Mouse (Mus musculus) heart, embryonic 15.5 days (tissue): Measurements from ENCODE around the gene Ptgfrn. TPM values are rescaled to one million over a fixed set of nuclear protein-coding genes. Genes with fewer than 3 reads are reported as not detected.
A peak's percentile ranks its signal among the peaks of the same experiment; 100 is the strongest.

Experiments used
- ATAC-seq: fragments of 200-750 bp; cut with Nextera tagmentation; replicated peaks from 2 replicates; pipeline ENCODE4 v1.8.0; 2017; ENCODE audit warnings: low read depth, moderate TSS enrichment; ENCODE audit not compliant: insufficient number of reproducible peaks, insufficient read depth, low FRiP score
- H3K27ac ChIP-seq: fragments of 300-500 bp; sonication (generic); 2 replicates; pipeline ENCODE4 v1.5.1; 2015; ENCODE audit warnings: mild to moderate bottlenecking, inconsistent platforms
- H3K27me3 ChIP-seq: fragments of 300-500 bp; sonication (generic); 2 replicates; pipeline ENCODE4 v1.6.1; 2015; ENCODE audit warnings: inconsistent platforms
- H3K36me3 ChIP-seq: fragments of 300-500 bp; sonication (generic); 2 replicates; pipeline ENCODE4 v1.6.1; 2015; ENCODE audit warnings: mild to moderate bottlenecking, inconsistent platforms
- H3K4me1 ChIP-seq: fragments of 300-500 bp; sonication (generic); replicated peaks from 2 replicates; pipeline ENCODE4 v1.6.1; 2015; ENCODE audit warnings: inconsistent platforms
- H3K4me2 ChIP-seq: fragments of 300-500 bp; sonication (generic); 2 replicates; pipeline ENCODE4 v1.6.1; 2015; ENCODE audit warnings: inconsistent platforms, mild to moderate bottlenecking, moderate library complexity
- H3K4me3 ChIP-seq: fragments of 300-500 bp; sonication (generic); 2 replicates; pipeline ENCODE4 v1.5.1; 2015; ENCODE audit warnings: mild to moderate bottlenecking, inconsistent platforms
- H3K9ac ChIP-seq: fragments of 300-500 bp; sonication (generic); 2 replicates; pipeline ENCODE4 v1.6.1; 2015; ENCODE audit warnings: mild to moderate bottlenecking, inconsistent platforms
- H3K9me3 ChIP-seq: fragments of 300-500 bp; sonication (generic); replicated peaks from 2 replicates; pipeline ENCODE4 v1.6.1; 2016; ENCODE audit warnings: inconsistent platforms
- WGBS: fragments of 180-500 bp; shearing (Covaris S2); methylation state at CpG from one replicate; pipeline ENCODE4 v1.1.7; 2015; ENCODE audit warnings: mixed read lengths; 5-methylcytosine and 5-hydroxymethylcytosine counted together
- polyA plus RNA-seq: library from polyadenylated mRNA; unstranded; fragments of >200 nt; fragmentation: Nextera tagmentation; extraction: Ambion mirVana; gene quantifications from 2 replicates; pipeline ENCODE4 v1.2.1, GENCODE M21; 2015

The Ptgfrn gene
- polyA plus RNA-seq, 1 experiment from 2014 or later = 5.7 TPM

DNA sequence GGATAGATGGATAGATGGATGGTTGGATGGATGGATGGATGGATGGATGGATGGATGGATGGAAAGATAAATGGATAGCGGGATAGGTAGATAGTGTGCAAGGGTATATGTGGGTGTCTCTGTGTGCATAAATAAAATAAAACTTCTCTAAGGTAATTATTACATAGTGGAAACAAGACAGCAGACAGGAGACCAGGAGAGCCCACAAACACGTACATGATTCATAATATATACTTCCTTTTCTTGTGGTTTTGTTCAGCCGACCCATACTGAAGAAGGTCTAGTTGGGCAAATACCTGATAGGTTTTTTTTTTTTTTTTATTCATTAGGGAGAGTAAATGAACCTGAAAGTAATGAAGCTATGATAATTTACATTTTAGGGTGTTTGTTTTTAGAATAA is 96.5 kb downstream of the Ptgfrn start:
- 87% methylated on average over 3 of the region's 3 CpGs for WGBS

DNA sequence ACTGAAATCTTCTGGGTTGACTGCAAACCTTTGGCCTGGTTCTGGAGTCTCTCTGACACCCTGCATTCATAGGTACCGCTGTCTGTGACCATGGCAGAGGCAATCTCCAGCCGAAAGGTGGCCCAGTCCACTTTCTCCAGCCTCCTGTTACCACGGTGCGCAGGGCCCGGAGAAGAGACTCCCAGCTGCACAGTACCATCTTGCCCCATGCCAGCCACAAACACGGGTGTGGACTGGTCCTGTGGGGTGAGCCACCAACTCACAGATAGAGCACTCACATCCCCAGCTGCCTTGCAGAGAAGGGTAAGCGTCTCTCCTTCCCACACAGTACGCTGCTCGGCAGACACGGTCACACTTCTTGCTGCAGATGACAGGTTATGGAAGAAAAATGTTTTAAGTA is 97.1 kb downstream of the Ptgfrn start:
- H3K4me2 ChIP-seq = no peak overlapping the region
- H3K27me3 ChIP-seq = no peaks in the 10 kb centered on the region
- H3K4me3 ChIP-seq = no peak overlapping the region
- no peaks in the 10 kb centered on the region for H3K9me3 ChIP-seq
- H3K4me1 ChIP-seq = peaks cover 30% of the 10 kb centered on the region
- no peak overlapping the region for H3K27ac ChIP-seq
- no peaks in the 10 kb centered on the region for H3K36me3 ChIP-seq
- 89% methylated on average over 10 of the region's 10 CpGs for WGBS
- ATAC-seq = no peak
- H3K9ac ChIP-seq = no peak overlapping the region

More for the DNA sequence above, 96.5 kb downstream of the Ptgfrn start:
- H3K9me3 ChIP-seq = no peaks in the 10 kb centered on the region
- no peak overlapping the region for H3K27ac ChIP-seq
- H3K4me3 ChIP-seq = no peak overlapping the region
- no peaks in the 10 kb centered on the region for H3K27me3 ChIP-seq
- no peak for ATAC-seq
- H3K4me1 ChIP-seq = peaks cover 30% of the 10 kb centered on the region
- H3K9ac ChIP-seq = no peak overlapping the region
- no peak overlapping the region for H3K4me2 ChIP-seq
- no peaks in the 10 kb centered on the region for H3K36me3 ChIP-seq

DNA sequence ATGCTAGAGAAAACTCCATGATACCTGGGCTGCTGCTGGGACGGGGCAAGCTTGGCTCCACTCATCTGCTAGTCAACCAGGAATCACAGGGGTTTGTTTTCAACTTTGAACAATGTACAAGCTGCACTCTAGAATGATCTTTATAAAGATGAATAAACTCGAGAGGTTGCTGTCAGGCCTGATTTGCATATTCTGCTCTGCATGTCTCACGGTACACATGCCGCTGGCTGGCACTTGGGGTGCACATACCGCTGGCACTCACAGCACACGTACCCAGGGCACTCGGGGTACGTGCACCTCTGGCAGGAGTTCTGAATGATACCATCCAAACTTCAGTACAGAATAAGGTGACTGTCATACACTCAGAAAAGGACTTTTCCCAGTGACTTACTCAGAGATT is 97.5 kb downstream of the Ptgfrn start:
- peaks cover 30% of the 10 kb centered on the region for H3K4me1 ChIP-seq
- H3K27me3 ChIP-seq = no peaks in the 10 kb centered on the region
- no peak overlapping the region for H3K4me2 ChIP-seq
- ATAC-seq = no peak
- WGBS = 78% methylated on average over 8 of the region's 8 CpGs
- no peak overlapping the region for H3K9ac ChIP-seq
- no peaks in the 10 kb centered on the region for H3K36me3 ChIP-seq
- H3K9me3 ChIP-seq = no peaks in the 10 kb centered on the region
- no peak overlapping the region for H3K4me3 ChIP-seq
- peak overlapping the region; percentile 48 for H3K27ac ChIP-seq

DNA sequence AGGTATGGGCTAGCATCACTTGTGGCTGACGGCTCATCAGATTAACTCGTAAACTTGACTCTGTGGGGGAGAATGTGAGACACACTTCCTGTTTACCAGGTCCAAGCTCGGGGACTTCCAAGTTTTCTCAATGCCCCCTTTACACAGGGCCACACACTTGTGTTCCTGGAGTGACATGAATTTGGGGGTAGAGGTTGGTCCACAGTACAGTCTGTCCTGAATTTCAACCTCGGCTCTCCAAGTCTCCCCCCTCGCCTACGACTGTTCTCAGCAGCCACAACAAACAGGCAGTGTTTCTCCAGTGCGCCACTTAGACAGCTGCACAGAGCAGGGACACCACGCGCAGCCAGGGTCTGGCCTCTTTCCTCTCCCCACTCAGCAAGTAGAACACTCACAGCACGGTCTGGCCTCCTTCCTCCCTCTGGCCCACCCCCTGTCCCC is 97.9 kb downstream of the Ptgfrn start:
- no peaks in the 10 kb centered on the region for H3K27me3 ChIP-seq
- H3K36me3 ChIP-seq = no peaks in the 10 kb centered on the region
- peak; percentile 87 for ATAC-seq
- no peak overlapping the region for H3K9ac ChIP-seq
- H3K4me1 ChIP-seq = peaks cover 30% of the 10 kb centered on the region
- H3K9me3 ChIP-seq = no peaks in the 10 kb centered on the region
- no peak overlapping the region for H3K4me2 ChIP-seq
- 34% methylated on average over 10 of the region's 10 CpGs for WGBS
- peak overlapping the region; percentile 48 for H3K27ac ChIP-seq
- no peak overlapping the region for H3K4me3 ChIP-seq

DNA sequence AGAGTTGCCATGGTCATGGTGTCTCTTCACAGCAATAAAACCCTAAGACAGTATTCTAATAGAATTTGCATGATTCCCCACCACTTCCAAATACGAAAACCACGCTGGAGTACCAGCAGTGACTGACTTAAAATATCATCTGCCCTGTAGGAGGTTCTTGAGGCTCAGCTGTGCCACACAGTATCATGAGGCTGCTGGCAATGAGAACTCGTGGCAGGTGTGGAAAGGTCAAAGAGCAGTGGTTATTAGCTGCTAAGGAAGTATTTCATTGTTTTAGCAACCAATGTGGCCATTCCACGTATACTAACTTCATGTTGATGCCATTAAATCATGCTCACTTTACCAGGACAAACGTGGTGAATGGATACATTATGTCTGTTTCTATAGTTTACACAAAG is 98.9 kb downstream of the Ptgfrn start:
- Histone ChIP-seq H3K9me3 (no peaks in the 10 kb centered on the region), H3K9ac (no peak overlapping the region), H3K27me3 (no peaks in the 10 kb centered on the region), H3K36me3 (no peaks in the 10 kb centered on the region), H3K4me1 (peaks cover 30% of the 10 kb centered on the region), H3K27ac (no peak overlapping the region), H3K4me2 (no peak overlapping the region), H3K4me3 (no peak overlapping the region)
- 73% methylated on average over 5 of the region's 5 CpGs for WGBS
- ATAC-seq = no peak

DNA sequence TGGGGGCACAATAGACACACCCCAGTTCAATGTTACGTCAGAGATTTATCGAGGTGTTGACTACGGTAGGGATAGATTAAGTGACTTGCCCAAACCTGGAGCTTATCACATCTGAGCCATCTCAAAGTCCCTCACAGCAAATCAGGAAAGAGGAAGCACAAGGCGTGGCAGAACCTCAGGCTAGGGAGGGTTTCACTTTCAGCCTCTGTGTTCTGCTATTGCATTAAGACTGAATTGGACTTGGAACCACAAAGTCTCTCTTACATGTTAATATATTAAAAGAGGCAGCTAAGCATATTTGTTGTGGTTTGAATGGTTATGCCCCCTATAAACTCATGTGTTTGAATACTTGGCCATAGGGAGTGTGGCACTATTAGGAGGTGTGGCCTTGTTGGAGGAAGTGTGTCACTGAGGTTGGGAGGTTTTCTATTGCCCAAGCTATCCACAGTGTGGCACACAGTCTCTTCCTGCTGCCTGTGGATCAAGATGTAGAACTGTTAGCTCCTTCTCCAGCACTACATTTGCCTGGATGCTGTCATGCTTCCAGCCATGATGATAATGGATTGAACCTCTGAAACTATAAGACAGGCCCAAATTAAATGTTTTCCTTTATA is 99.4 kb downstream of the Ptgfrn start:
- no peaks in the 10 kb centered on the region for H3K9me3 ChIP-seq
- ATAC-seq = no peak
- H3K9ac ChIP-seq = no peak overlapping the region
- no peak overlapping the region for H3K27ac ChIP-seq
- 81% methylated on average over 4 of the region's 4 CpGs for WGBS
- peaks cover 31% of the 10 kb centered on the region for H3K4me1 ChIP-seq
- H3K4me3 ChIP-seq = no peak overlapping the region
- no peaks in the 10 kb centered on the region for H3K36me3 ChIP-seq
- no peaks in the 10 kb centered on the region for H3K27me3 ChIP-seq
- no peak overlapping the region for H3K4me2 ChIP-seq

DNA sequence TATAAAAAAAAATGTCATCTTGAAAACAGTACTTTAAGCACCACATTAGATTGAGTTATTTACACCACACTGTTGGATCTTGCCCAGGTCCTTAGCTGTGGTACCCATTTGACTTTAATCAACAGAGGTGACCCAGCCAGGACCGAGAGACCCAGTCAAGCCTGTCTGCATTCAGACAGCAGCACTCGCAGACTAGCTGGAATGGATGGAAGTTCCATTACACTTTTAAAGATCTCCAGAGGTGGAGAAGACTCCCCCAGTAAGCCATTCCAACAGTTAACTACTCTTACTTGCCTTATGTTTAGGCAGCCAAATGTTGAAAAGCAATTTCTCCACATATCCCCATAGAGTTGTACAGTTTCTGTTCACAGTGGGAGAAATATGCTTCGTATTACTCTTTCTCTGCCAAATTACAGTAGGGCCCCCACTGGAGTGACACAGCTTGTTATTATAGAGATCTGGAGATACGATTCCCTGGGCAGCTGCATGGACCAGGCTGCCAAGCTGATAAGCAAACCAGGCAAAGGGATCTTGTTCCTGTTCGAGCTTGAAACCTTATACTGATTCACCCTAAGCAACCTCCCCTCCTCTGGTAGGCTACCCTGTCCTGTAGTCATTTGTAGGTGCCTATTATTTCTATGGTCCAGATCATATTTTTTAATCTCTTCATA is 102.8 kb downstream of the Ptgfrn start:
- no peak for ATAC-seq
- 50% methylated on average over 5 of the region's 5 CpGs for WGBS

DNA sequence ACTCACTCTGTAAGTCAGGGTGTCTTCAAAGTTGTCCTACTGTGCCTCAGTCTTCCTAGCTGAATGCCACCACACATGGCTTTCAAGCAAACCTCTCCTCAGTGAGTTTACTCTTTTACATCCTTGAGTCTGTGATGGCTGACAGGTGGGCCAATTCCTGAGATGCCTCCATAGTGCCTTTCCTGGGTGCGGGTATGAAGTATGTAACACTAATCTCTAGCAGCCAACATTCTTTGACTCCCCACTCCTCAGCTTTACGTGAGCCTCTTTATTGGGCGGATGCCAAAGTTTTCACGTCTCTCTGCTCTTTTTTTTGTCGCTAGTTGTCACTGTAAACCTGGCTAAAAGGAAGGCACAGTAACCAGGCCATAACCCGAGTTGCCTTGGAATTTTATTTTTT is 104.7 kb downstream of the Ptgfrn start:
- Histone ChIP-seq H3K27ac (no peak overlapping the region), H3K9me3 (no peaks in the 10 kb centered on the region), H3K9ac (no peak overlapping the region), H3K27me3 (no peaks in the 10 kb centered on the region), H3K4me2 (no peak overlapping the region), H3K36me3 (no peaks in the 10 kb centered on the region), H3K4me1 (0 out of 2 replicates have a peak, but pooled peaks cover 9% of the 10 kb centered on the region), H3K4me3 (no peak overlapping the region)
- WGBS = 48% methylated on average over 6 of the region's 6 CpGs
- ATAC-seq = no peak

More for the DNA sequence above, 102.8 kb downstream of the Ptgfrn start:
- Histone ChIP-seq H3K9ac (no peak overlapping the region), H3K27me3 (no peaks in the 10 kb centered on the region), H3K27ac (no peak overlapping the region), H3K36me3 (no peaks in the 10 kb centered on the region), H3K4me3 (no peak overlapping the region), H3K4me1 (peaks cover 15% of the 10 kb centered on the region), H3K9me3 (no peaks in the 10 kb centered on the region), H3K4me2 (no peak overlapping the region)

DNA sequence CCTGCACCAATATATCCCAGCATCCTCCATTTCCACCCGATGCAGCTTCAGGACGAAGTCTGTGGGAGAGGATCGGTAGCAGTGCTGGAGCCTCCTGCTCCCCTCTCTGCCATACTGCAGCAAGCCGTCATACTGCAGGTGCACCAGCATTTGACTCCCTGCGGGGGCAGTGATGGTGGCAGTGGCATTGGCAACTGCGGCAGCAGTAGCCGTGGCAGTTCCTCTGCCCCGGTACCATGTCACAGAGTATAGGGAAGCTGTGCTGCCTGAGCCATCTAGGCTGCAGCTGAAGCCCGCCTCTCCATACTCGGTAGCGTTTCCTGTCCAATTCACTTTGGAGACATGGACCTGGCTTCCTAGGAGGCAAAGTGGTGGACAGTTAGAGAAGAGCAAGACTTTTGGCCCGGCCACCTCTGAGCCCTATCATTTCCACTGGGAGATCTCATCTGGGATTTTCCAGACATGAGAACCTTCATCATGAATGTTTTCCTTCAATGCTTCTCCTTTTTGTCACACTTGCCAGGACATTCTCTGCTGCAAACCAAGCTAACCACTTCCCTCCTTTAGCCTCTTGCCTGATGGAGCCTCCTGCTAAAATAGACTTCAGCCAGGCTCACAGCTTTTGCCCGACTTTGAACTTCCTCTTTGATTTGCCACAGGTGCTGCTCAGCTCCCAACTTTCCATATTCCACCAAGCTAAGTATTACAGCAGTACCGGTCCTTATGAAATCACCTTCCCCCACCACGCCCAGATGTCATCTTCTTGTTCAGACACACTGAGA is 106.3 kb downstream of the Ptgfrn start:
- Histone ChIP-seq H3K4me3 (no peak overlapping the region), H3K27me3 (no peaks in the 10 kb centered on the region), H3K9ac (no peak overlapping the region), H3K4me2 (no peak overlapping the region), H3K9me3 (no peaks in the 10 kb centered on the region), H3K4me1 (peaks cover 14% of the 10 kb centered on the region), H3K36me3 (no peaks in the 10 kb centered on the region), H3K27ac (no peak overlapping the region)
- ATAC-seq = no peak
- 76% methylated on average over 15 of the region's 15 CpGs for WGBS

DNA sequence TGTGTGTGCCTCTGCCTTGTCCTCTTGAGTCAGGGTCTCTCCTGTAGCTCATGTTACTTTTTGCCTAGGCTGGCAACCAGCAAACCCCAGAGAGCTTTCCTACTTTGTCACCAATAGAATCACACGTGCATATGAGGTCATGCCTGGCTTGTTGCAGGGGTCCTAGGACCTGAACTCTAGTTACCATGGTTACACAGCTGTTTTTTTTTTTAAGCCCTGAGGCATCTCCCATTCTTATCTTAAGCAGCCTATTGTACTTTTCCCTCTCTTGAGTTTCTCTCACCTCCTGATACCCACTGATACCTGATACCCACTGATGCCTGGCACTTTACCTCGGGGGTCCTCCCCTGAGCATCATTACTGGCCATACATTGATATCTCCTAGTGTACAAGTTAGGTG is 110.3 kb downstream of the Ptgfrn start:
- ATAC-seq = no peak
- Histone ChIP-seq H3K9ac (no peak overlapping the region), H3K9me3 (no peaks in the 10 kb centered on the region), H3K27me3 (no peaks in the 10 kb centered on the region), H3K36me3 (no peaks in the 10 kb centered on the region), H3K4me2 (no peak overlapping the region), H3K27ac (no peak overlapping the region), H3K4me1 (peaks cover 22% of the 10 kb centered on the region), H3K4me3 (no peak overlapping the region)
- WGBS = 24% methylated on average over 2 of the region's 2 CpGs

DNA sequence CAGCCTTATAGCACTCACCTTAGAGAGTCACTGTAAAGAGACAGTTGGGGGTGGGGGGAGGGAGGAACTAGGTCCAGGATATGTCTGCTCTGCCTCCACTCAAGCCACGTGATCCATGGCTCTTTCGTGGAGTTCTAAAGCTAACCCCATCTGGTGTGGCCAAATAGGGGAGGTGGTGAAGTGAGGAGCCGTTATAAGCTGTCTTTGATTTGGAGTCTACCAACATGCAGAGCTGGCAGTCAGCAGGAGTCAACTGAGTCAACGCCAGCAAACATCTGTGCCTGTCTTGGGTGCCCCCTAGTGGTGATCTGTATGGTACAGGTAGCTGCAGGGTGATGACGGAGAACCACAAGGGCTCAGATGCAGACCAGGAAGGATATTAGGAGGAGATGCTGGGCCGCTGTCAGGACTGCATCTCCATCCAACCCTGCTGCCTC is 111.2 kb downstream of the Ptgfrn start:
- WGBS = 19% methylated on average over 6 of the region's 6 CpGs
- peak; percentile 27 for ATAC-seq
- no peak overlapping the region for H3K4me2 ChIP-seq

More for the DNA sequence above, 111.2 kb downstream of the Ptgfrn start:
- Histone ChIP-seq H3K27ac (0 out of 2 replicates have a peak overlapping the region, but pooled peaks have one; percentile 19), H3K9ac (no peak overlapping the region), H3K27me3 (no peaks in the 10 kb centered on the region), H3K36me3 (no peaks in the 10 kb centered on the region), H3K9me3 (no peaks in the 10 kb centered on the region), H3K4me3 (no peak overlapping the region), H3K4me1 (peaks cover 29% of the 10 kb centered on the region)
